Mouse (Mus musculus) embryonic fibroblast, embryonic 13.5 days (primary cell): ENCODE measurements around the gene Gria3.

Experiments
- CTCF ChIP-seq: IDR thresholded peaks from 2 replicates; pipeline ENCODE4 v1.5.1; 2011; ENCODE audit warnings: mild to moderate bottlenecking, control low read depth, low read length, moderate library complexity, borderline replicate concordance; ENCODE audit not compliant: insufficient read depth
- POLR2A ChIP-seq: IDR thresholded peaks from 2 replicates; pipeline ENCODE4 v1.6.1; 2011; ENCODE audit warnings: low read depth, mild to moderate bottlenecking, control low read depth, low read length, moderate library complexity

GRCm38 (mm10) chrX:41578797-41579196 is 178.1 kb downstream of the Gria3 start:
- no peak for TF ChIP-seq CTCF
- no peak for TF ChIP-seq POLR2A
